Mouse (Mus musculus): ENCODE data around the gene Wfdc8. TPM values are rescaled to one million over a fixed set of nuclear protein-coding genes. Genes with fewer than 3 reads are reported as not detected.
"Not testable (repeated sequence)": the region's sequence is repeated elsewhere in the genome, so short reads cannot be mapped to it uniquely, and the experiment has no call there.

The Wfdc8 gene
- total and polyA plus RNA-seq, 3 experiments = not detected

GRCm38 (mm10) chr2:164603482-164603881 is 9.9 kb downstream of the Wfdc8 start:
- intact Hi-C loops (cut with DNase I) = no loop called here
- Histone ChIP-seq H3K79me2 (replicated peaks; ENCODE audit: control insufficient read depth, insufficient read depth, low read length) (no peaks in the 10 kb centered on the region), H3K27me3 (ENCODE audit: control insufficient read depth, insufficient read depth, low read length) (no peaks in the 10 kb centered on the region), H3K9ac (ENCODE audit: low read depth, low read length) (no peak overlapping the region), H3K36me3 (ENCODE audit: control insufficient read depth, insufficient read depth, low read length) (no peaks in the 10 kb centered on the region), H3K4me3 (no peak overlapping the region), H3K4me1 (ENCODE audit: control insufficient read depth, insufficient read depth, low read length) (no peaks in the 10 kb centered on the region), H3K27ac (no peak overlapping the region)
- no peak for DNase-seq
- 90% methylated on average over 3 of the region's 3 CpGs for WGBS
- TF ChIP-seq EP300 (IDR thresholded peaks at IDR 0.05; ENCODE audit: insufficient read depth, low read depth, low read length) = no peak
- TF ChIP-seq CTCF (IDR thresholded peaks at IDR 0.05) = no peak
- TF ChIP-seq POLR2A (IDR thresholded peaks at IDR 0.05; ENCODE audit: insufficient read depth, low read depth, low read length) = no peak

DNA sequence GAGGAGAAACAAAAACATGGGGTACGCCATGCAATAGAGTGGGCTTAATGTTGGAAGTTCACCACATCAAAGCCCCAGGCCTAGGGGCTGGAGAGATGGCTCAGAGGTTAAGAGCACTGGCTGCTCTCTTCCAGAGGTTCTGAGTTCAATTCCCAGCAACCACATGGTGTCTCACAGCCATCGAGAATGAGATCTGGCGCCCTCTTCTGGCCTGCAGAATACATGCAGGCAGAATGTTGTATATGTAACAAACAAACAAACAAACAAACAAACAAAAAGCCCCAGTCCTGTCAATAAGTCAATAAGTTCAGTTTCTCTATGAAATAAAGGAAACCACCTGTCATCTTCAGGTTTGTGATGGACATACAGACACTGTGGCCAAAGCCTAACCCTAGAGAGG is 13.2 kb downstream of the Wfdc8 start:
- TF ChIP-seq CTCF (IDR thresholded peaks at IDR 0.05) (peak; percentile 24), POLR2A (IDR thresholded peaks at IDR 0.05; ENCODE audit: insufficient read depth, low read depth, low read length) (no peak), EP300 (IDR thresholded peaks at IDR 0.05; ENCODE audit: insufficient read depth, low read depth, low read length) (no peak)
- DNase-seq = no peak
- Histone ChIP-seq H3K4me1 (ENCODE audit: control insufficient read depth, insufficient read depth, low read length) (no peaks in the 10 kb centered on the region), H3K9ac (ENCODE audit: low read depth, low read length) (no peak overlapping the region), H3K79me2 (replicated peaks; ENCODE audit: control insufficient read depth, insufficient read depth, low read length) (no peaks in the 10 kb centered on the region), H3K27ac (no peak overlapping the region), H3K4me3 (no peak overlapping the region), H3K27me3 (ENCODE audit: control insufficient read depth, insufficient read depth, low read length) (no peaks in the 10 kb centered on the region), H3K36me3 (ENCODE audit: control insufficient read depth, insufficient read depth, low read length) (no peaks in the 10 kb centered on the region)
- WGBS = 63% methylated on average over 3 of the region's 3 CpGs
- intact Hi-C loops (cut with DNase I) = no loop called here

DNA sequence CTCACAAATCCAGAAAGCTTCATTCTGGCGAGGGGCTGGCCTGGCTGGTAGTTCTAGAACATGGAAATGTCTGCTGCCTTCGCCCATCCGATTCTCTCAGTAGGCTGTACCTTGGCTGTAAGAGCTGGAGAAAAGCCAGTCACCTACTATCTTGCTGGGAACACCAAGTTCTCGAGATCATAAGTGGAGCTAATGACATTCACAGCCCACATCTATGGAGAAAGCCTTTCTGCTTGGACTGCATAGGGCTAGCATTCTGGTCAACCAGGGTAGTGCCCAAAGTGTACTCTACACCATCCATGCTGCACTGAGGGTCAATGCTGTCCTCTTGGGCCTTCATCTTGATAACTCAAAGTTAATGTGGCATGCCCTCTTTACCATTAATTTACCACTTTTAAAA is 19.9 kb downstream of the Wfdc8 start, which contains the start of gene Eppin:
TSS of gene Eppin (minus strand) at position 101 of the 400 bp plus-strand sequence.
- WGBS = 54% methylated on average over 4 of the region's 4 CpGs
- Histone ChIP-seq H3K36me3 (ENCODE audit: control insufficient read depth, insufficient read depth, low read length) (no peaks in the 10 kb centered on the region), H3K4me3 (no peak within 1 kb of the TSS), H3K27ac (no peak within 1 kb of the TSS), H3K27me3 (ENCODE audit: control insufficient read depth, insufficient read depth, low read length) (no peaks in the 10 kb centered on the region), H3K4me1 (ENCODE audit: control insufficient read depth, insufficient read depth, low read length) (no peaks in the 10 kb centered on the region), H3K9ac (ENCODE audit: low read depth, low read length) (no peak within 1 kb of the TSS), H3K79me2 (replicated peaks; ENCODE audit: control insufficient read depth, insufficient read depth, low read length) (no peaks in the 10 kb centered on the region)
- intact Hi-C loops (cut with DNase I) = loop anchor here (2.0 kb wide), 1 partner anchor 201 kb away; no protein-coding TSS in a partner anchor
- no peak for DNase-seq
- TF ChIP-seq POLR2A (IDR thresholded peaks at IDR 0.05; ENCODE audit: insufficient read depth, low read depth, low read length) = no peak
- no peak for TF ChIP-seq EP300 (IDR thresholded peaks at IDR 0.05; ENCODE audit: insufficient read depth, low read depth, low read length)
- no peak for TF ChIP-seq CTCF (IDR thresholded peaks at IDR 0.05)

DNA sequence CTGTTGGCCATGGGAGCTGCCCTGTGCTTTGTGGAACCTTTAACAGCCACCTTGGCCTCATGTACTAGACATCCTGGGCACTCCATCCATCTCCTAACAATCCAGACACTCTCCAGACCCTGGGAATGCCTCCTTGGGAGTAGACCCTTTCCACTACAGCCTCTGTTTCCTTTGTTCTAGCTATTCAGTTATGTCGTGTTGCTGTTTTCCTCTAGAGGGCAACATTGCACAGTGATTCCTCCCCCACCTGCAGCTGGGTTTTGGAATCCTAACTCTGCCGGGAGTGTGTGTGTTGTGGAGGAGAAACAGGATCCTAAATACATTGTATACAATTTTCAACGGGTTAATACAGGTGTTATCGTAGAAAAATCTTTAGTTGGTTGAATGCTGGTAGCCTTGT is 21.4 kb downstream of the Wfdc8 start:
- no peak for DNase-seq
- H3K4me1 ChIP-seq (ENCODE audit: control insufficient read depth, insufficient read depth, low read length) = no peaks in the 10 kb centered on the region
- no peaks in the 10 kb centered on the region; the same call in 1 of the 2 replicates for H3K79me2 ChIP-seq (replicated peaks; ENCODE audit: control insufficient read depth, insufficient read depth, low read length)
- no peaks in the 10 kb centered on the region for H3K36me3 ChIP-seq (ENCODE audit: control insufficient read depth, insufficient read depth, low read length)
- intact Hi-C loops (cut with DNase I) = loop anchor here (1.0 to 2.0 kb wide), 2 partner anchors 134 to 203 kb away; no protein-coding TSS in a partner anchor
- no peak overlapping the region for H3K4me3 ChIP-seq
- H3K9ac ChIP-seq (ENCODE audit: low read depth, low read length) = no peak overlapping the region
- H3K27me3 ChIP-seq (ENCODE audit: control insufficient read depth, insufficient read depth, low read length) = no peaks in the 10 kb centered on the region
- no peak overlapping the region for H3K27ac ChIP-seq
- TF ChIP-seq POLR2A (IDR thresholded peaks at IDR 0.05; ENCODE audit: insufficient read depth, low read depth, low read length) = no peak
- TF ChIP-seq CTCF (IDR thresholded peaks at IDR 0.05) = peak; percentile 72
- 6% methylated on average over 4 of the region's 4 CpGs for WGBS

GRCm38 (mm10) chr2:164585025-164585725 is 28.3 kb downstream of the Wfdc8 start, which contains the start of gene Wfdc6a:
Wfdc6a (minus strand) TSS chr2:164585447.
- H3K9ac ChIP-seq (ENCODE audit: low read depth, low read length); H3K4me3 ChIP-seq; H3K79me2 ChIP-seq (replicated peaks; ENCODE audit: control insufficient read depth, insufficient read depth, low read length); H3K27ac ChIP-seq; H3K27me3 ChIP-seq (ENCODE audit: control insufficient read depth, insufficient read depth, low read length); H3K36me3 ChIP-seq (ENCODE audit: control insufficient read depth, insufficient read depth, low read length); intact Hi-C loops (cut with DNase I); H3K4me1 ChIP-seq (ENCODE audit: control insufficient read depth, insufficient read depth, low read length): not testable (repeated sequence)
- peak; percentile 25 to 46 for DNase-seq
- WGBS = 38% methylated on average over 13 of the region's 13 CpGs

DNA sequence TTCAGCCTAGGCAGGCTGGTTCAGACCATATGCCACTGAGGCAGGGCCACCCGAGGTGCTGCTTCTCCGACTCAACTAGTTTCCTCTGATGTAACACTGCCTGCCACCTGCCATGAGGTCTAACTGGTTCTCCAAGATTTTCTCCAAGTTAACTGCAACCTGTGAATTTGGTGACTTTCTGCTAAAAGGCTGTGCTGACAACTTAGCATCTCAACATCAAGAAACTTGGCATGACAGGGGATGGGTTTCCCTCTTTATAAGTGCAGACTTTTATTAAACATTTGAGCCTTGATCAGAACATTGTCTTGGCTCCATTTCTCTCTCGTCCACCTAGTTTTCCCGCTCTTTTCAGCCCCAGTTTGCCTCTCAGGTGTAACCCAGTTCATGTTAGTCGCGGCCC is 40.1 kb downstream of the Wfdc8 start, which contains the start of gene Spint3:
TSS of gene Spint3 (minus strand) at position 101 of the 400 bp plus-strand sequence.
- H3K4me1 ChIP-seq (ENCODE audit: control insufficient read depth, insufficient read depth, low read length) = not testable (repeated sequence)

More for the DNA sequence above, 40.1 kb downstream of the Wfdc8 start, which contains the start of gene Spint3:
- intact Hi-C loops (cut with DNase I); H3K79me2 ChIP-seq (replicated peaks; ENCODE audit: control insufficient read depth, insufficient read depth, low read length); H3K36me3 ChIP-seq (ENCODE audit: control insufficient read depth, insufficient read depth, low read length); DNase-seq; H3K27me3 ChIP-seq (ENCODE audit: control insufficient read depth, insufficient read depth, low read length); H3K27ac ChIP-seq; H3K9ac ChIP-seq (ENCODE audit: low read depth, low read length); H3K4me3 ChIP-seq: not testable (repeated sequence)
- 78% methylated on average over 6 of the region's 6 CpGs for WGBS

Data from heart, adult 2 months (tissue).